Mouse (Mus musculus) splenic B cell, adult 2 months (primary cell): ENCODE data around the gene Olfr424.
A peak's percentile ranks its signal among the peaks of the same experiment; 100 is the strongest.

Source experiments
- DNase-seq: peaks from one replicate; pipeline ENCODE4 v3.0.0-alpha.2; 2011; ENCODE audit warnings: low read depth, low spot score
- H3K27me3 ChIP-seq: 2 replicates; pipeline ENCODE4 v1.6.1; 2012; ENCODE audit warnings: mild to moderate bottlenecking, low read length, moderate library complexity, mixed read lengths; ENCODE audit not compliant: control insufficient read depth, poor library complexity, insufficient read depth, severe bottlenecking
- H3K36me3 ChIP-seq: 2 replicates; pipeline ENCODE4 v1.6.1; 2012; ENCODE audit warnings: mild to moderate bottlenecking, low read length, moderate library complexity, mixed read lengths; ENCODE audit not compliant: control insufficient read depth, poor library complexity, insufficient read depth, severe bottlenecking

Olfr424 gene

DNA sequence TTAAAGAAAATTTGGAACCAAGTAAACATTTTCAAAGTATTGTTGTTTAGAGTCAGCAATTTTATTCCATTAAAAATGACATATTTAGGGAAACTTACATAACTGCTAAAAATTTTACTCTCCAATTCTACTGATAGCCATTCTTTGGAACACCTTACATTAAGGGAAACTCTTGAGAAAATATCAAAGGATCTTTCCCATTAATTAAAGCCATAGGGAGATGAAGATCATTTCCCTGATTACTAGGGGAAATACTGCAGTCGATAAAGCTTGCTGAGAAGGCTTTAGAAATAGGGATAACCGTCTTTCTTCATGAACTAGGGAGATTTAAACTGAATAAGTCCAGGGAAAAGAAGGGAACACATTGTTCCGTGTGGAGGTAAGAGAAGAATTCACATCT, at the start of gene Olfr424:
Gene Olfr424 (plus strand): TSS at position 301 of the 400 bp plus-strand sequence.
- no peak for DNase-seq
- no peaks in the 10 kb centered on the region for H3K27me3 ChIP-seq
- H3K36me3 ChIP-seq: no peaks in the 10 kb centered on the region

DNA sequence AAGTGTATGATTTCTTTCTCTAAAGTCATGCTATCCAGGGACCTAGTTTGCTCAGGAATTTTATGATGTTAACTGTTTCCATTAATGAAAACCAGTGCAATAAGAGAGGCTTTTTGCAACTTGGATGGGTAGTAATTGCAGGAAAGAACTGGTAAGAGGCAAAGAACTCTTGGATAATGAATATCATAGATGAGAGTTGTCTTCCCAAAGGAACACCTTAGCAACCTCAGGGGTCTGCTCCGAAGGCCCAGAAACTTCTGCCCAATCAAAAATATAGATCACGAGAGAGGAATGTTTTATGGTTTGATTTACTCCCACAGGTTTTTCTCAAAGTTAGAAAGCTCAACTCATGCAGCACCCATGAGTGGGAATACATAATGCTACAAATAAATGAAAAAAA, 47.3 kb upstream of the Olfr424 start, which contains the start of gene Olfr429:
Gene Olfr429 (plus strand): TSS at position 301 of the 400 bp plus-strand sequence.
- Histone ChIP-seq H3K36me3 (no peaks in the 10 kb centered on the region), H3K27me3 (no peaks in the 10 kb centered on the region)
- DNase-seq: no peak

DNA sequence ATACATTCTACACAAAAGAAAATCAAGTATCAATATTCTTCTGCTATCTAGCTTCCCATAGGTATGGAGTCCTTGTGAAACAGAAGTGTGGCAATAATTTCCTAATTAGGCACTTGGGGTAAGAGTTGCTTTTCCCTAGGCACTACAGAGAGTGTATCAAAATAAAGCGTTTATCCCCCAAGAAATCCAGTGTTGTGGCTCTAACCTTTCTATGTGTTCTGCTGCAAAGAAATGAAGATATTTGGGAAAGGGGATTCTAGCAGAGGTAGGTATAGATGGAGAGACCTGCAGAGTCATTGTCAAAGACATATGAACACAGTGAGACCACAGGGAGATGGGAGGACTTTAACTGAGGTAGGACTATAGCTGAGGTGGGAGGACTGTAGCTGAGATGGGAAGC, 34.7 kb upstream of the Olfr424 start, which contains the start of gene Olfr427:
Gene Olfr427 (plus strand): TSS at position 301 of the 400 bp plus-strand sequence.
- DNase-seq: no peak
- Histone ChIP-seq H3K27me3 (no peaks in the 10 kb centered on the region), H3K36me3 (no peaks in the 10 kb centered on the region)

GRCm38 (mm10) chr1:174103735-174104134, 27.6 kb upstream of the Olfr424 start:
- Histone ChIP-seq H3K27me3 (no peaks in the 10 kb centered on the region), H3K36me3 (no peaks in the 10 kb centered on the region)
- DNase-seq: peak; percentile 45

DNA sequence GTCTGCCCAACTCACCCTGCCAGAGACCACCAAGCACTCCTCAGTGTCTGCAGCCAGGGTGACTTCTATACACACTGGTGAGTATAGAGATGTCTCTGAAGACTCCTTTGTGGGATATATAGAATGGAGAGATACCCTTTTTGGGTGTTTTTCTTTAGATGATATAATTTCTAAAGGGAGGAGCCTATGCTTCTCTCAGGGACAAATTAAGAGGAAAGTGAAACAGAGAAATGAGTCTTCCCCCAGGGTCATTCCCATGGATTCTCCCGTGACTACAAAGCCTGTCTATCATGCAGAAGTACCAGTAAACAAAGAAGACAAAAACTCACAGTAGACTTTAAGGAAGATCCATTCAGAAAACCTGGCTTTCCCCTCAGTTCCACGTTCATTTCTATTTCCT, 10.3 kb upstream of the Olfr424 start, which contains the start of gene Olfr231:
Gene Olfr231 (minus strand): TSS at position 101 of the 400 bp plus-strand sequence.
- Histone ChIP-seq H3K27me3 (no peaks in the 10 kb centered on the region), H3K36me3 (no peaks in the 10 kb centered on the region)
- DNase-seq: no peak

GRCm38 (mm10) chr1:174131999-174132398, 682 bp downstream of the Olfr424 start:
- H3K27me3 ChIP-seq: no peaks in the 10 kb centered on the region
- DNase-seq: no peak
- H3K36me3 ChIP-seq: no peaks in the 10 kb centered on the region

GRCm38 (mm10) chr1:174141384-174141783, 10.1 kb downstream of the Olfr424 start:
- peak; percentile 73 for DNase-seq
- Histone ChIP-seq H3K27me3 (0 out of 2 replicates have a peak, but pooled peaks cover 1% of the 10 kb centered on the region), H3K36me3 (no peaks in the 10 kb centered on the region)

DNA sequence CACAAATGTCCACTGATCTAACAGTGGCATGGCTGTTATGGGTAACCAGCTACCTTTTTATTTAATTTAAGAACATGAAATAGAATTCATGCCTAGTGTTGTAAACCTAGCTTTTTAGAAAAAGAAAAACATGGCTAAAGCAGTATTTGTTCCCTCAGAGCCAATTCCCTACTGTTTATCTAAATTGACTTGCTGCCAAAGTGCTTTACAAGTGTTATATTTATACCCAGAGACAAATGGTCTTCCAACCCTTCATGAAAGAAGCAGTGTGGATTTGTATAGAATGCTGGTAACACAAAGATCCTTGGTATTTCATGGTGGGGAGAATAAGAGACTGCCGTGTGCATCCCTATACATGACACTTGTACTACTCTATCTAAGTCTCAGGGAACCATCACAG, 15.4 kb downstream of the Olfr424 start:
- no peak for DNase-seq

GRCm38 (mm10) chr1:174149289-174149688, 18.0 kb downstream of the Olfr424 start:
- no peak for DNase-seq
- Histone ChIP-seq H3K27me3 (0 out of 2 replicates have a peak, but pooled peaks cover 1% of the 10 kb centered on the region), H3K36me3 (no peaks in the 10 kb centered on the region)

More for the DNA sequence above, 15.4 kb downstream of the Olfr424 start:
- H3K36me3 ChIP-seq: no peaks in the 10 kb centered on the region
- H3K27me3 ChIP-seq: 0 out of 2 replicates have a peak, but pooled peaks cover 1% of the 10 kb centered on the region

DNA sequence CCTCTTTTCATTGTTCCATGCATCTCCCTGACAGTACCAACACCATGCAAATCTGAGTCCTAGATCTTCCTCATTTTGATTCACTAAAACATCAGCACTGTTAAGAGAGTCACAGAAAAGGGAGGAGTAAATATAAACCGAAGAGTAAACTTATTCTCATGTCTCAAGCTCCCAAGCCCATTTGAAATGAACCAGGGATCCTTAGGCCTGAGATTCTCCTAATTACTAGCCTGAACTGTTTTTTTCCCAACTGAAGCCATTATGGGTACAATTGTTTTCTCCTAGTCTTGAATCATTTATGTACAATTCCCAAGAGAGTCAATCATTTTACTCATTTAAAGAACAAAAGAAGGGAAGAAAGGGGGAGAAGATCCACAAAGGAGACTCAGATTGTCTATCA, 24.0 kb downstream of the Olfr424 start, which contains the start of gene Olfr420:
Gene Olfr420 (plus strand): TSS at position 301 of the 400 bp plus-strand sequence.
- Histone ChIP-seq H3K36me3 (no peaks in the 10 kb centered on the region), H3K27me3 (no peaks in the 10 kb centered on the region)
- DNase-seq: no peak

GRCm38 (mm10) chr1:174157622-174158021, 26.3 kb downstream of the Olfr424 start:
- no peak for DNase-seq
- no peaks in the 10 kb centered on the region for H3K27me3 ChIP-seq

GRCm38 (mm10) chr1:174158512-174158911, 27.2 kb downstream of the Olfr424 start:
- Histone ChIP-seq H3K36me3 (no peaks in the 10 kb centered on the region), H3K27me3 (no peaks in the 10 kb centered on the region)
- DNase-seq: no peak

More at GRCm38 (mm10) chr1:174157622-174158021, 26.3 kb downstream of the Olfr424 start:
- H3K36me3 ChIP-seq: no peaks in the 10 kb centered on the region

GRCm38 (mm10) chr1:174159095-174159494, 27.8 kb downstream of the Olfr424 start:
- H3K27me3 ChIP-seq: no peaks in the 10 kb centered on the region
- no peak for DNase-seq
- H3K36me3 ChIP-seq: no peaks in the 10 kb centered on the region

DNA sequence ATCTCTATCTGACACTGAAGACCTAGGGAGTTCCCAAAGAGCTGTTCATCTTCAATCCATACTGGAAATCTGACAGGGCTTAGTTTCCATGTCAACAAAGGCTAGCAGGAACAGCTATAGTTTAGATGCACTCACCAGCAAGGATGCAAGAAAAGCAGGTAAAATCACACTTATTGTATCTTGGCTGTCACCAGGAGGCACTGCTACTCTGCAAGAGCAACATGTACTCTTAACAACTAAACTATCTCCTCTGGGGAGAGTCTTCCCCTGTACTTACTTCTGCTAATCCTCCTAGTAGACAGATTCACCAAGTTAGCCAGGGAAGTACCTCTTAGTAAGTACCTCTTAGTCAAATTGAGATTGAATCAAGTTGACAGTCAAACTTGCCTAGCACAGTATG, 37.7 kb downstream of the Olfr424 start:
- no peak for DNase-seq
- no peaks in the 10 kb centered on the region for H3K36me3 ChIP-seq
- no peaks in the 10 kb centered on the region for H3K27me3 ChIP-seq

- DNase-seq: no peak
- Histone ChIP-seq H3K36me3 (no peaks in the 10 kb centered on the region), H3K27me3 (no peaks in the 10 kb centered on the region)
These were observed 39.6 kb downstream of the Olfr424 start for GRCm38 (mm10) chr1:174170706-174171501.
